Mouse (Mus musculus) liver, adult 2 months (tissue): ENCODE results near the gene Kars.

Experiments
- CTCF ChIP-seq: fragments of 200-500 bp; IDR thresholded peaks from 2 replicates; pipeline ENCODE4 v1.5.1; 2011; ENCODE audit warnings: low read depth, low read length, control low read depth
- POLR2A ChIP-seq: fragments of 200-500 bp; IDR thresholded peaks from 2 replicates; pipeline ENCODE4 v1.6.1; 2011; ENCODE audit warnings: low read length, control low read depth; ENCODE audit not compliant: insufficient read depth; ENCODE audit errors: extremely low read depth

- TF ChIP-seq POLR2A: no peak
- TF ChIP-seq CTCF: no peak
These were observed 35.4 kb downstream of the Kars start for GRCm38 (mm10) chr8:111975706-111976105.
